Mouse (Mus musculus): ENCODE data around the gene Gfy. TPM values are rescaled to one million over a fixed set of nuclear protein-coding genes. Genes with fewer than 3 reads are reported as not detected.

Gfy gene
- total RNA-seq, 2 experiments from 2014 or later = 0.18 TPM; not detected in 1

DNA sequence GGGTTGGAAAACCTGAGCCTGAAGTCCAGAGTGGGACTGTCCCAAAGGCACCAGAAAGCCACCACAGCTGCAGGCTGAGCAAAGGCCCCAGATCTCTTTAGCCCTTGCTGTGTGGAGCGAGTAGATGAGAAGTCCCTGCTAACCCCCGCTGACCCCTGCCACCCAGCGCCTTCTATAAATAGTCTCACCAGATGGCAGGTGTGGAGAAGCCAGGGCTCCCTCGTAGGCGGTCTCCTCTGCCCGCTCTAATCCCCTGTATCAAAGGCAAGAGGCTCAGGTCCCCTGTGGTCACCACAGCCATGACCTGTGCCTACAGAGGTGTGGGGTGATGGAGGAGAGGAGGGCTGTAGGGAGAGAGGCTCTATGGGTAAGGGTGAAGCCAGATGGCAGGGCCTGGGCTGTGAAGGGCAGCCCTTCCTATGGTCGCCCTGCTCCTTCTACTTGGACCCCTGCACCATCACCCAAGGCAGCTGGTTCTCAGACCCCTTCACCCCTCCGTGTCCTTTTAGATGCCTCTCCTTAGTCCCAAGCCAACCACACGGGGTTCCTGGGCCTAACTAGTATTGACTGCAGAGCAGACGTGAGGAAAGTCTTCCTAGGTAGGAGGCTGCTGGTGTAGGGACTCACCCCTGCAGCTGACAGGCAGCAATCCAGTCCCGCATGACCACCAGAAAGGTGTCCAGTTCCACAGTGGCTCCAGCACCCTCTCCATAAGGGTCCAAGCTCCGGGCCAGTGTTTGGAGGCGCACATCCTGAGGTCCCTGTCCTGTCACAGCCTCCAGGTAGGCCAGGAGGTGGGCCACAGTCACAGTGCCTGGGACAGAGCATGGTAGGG, 16.2 kb upstream of the Gfy start:
- peak in 1 of 2 experiments; percentile 1 for DNase-seq (ENCODE audit: low spot score in 2 of 2)
- intact Hi-C loops (cut with DNase I) = no loop called here

DNA sequence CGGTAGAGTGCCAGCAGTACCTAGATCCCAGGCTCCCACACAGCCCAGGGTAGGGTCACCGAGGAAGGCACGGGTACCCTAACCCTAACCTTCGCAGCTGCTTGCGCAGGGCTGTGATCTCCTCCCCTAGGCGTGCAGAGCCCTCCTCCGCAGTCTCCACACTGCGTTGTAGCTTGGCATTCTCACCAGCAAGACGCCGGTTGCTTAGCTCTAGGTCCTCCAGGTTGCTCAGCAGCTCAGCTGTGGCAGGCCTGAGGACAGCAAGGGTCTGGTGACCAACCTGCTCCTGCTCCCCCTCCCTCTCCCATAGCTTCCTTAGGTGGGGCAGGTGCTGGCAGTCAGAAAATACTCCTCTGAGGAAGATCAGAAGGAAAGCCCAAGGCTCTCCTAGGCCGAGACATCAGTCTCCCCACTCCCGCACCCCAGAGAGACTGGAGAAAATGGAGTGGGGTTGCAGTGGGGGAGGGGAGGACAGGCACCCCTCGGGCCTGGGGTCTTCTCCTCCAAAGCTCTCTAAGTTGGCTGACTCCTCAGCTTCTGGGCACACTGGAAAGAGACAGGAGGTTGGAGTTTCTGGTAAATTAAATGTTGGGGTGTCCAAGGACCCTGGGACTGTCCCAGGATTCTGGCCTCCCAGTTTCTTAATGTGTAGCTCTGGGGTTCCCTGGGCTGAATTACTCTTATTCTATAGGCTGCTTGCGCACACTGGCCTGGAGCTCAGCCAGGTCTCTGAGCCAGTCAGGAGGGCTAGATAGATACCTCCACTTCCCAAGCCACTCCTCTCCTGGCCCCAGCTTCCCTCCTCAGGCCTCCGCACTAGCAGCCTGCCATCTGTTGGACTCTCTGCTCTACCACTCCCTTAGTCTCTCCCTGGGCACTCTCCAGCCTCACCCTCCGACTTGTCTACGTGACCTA, 14.8 kb upstream of the Gfy start:
- peak in 1 of 2 experiments; percentile 10 for DNase-seq (ENCODE audit: low spot score in 2 of 2)
- intact Hi-C loops (cut with DNase I) = no loop called here

- intact Hi-C loops (cut with DNase I) = no loop called here
- no peak for DNase-seq (ENCODE audit: low spot score in 2 of 2)
These were observed 14.0 kb upstream of the Gfy start for GRCm38 (mm10) chr7:45193406-45193805.

DNA sequence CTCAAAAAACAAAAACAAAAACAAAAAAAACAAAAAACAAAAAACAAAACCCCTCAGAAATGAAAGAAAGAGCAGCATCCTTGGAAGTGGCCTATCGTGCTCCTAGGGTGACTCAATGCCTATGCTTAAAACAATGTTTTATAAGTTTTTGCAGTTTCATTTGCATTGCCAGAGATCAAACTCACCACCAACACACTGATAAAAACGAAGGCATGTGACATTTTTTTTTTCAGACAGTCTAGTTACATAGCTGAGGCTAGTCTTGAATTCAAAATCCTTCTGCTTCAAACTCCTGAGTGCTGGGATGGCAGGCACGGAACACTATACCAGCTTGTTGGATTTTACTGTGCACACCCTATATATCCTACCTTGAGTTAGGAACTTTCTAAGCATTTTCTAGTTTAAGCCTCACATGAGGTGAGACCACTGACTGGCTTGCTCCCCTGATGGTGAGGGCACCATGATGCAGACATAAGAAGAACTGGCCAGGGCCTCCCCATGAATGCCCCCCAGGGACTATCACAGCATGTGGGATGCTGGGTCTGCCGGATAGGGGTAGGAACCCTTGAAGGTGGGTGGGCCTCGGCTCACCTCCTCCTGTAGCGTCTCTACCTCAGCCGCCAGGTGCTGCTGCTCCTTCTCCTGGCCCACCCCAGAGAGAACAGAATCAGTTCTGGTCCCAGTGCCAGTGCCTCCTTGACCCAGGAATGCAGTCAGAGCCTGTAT, 13.4 kb upstream of the Gfy start:
- DNase-seq (ENCODE audit: low spot score in 2 of 2) = no peak
- intact Hi-C loops (cut with DNase I) = no loop called here

DNA sequence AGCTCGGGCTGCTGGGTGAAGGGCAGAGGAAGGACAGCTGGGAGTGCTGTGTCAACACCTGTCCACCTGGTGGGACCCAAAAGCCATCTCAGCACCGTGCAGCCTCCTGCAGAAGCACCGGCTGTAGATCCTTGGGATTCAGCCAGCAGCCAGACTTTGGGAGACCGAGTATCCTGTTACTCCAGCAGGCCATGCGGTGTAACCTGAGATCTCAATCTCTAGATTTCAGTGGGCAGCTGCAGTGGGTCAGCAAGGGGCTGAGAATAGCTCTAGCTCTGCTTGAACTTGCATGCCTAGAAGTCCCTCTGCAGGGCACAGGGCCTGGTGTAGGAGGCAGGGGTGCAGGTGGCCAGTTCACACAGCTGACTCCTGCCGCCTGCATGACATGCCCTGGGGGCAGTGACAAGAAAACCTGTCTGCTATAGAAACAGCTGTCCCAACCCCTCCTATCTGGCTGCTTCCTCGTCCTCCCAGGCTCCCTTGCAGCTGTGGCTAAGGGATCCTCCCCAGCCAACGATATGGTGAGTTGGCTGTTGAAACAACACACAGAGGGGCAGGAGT, 12.5 kb upstream of the Gfy start:
- intact Hi-C loops (cut with DNase I) = no loop called here
- DNase-seq (ENCODE audit: low spot score in 2 of 2) = no peak

DNA sequence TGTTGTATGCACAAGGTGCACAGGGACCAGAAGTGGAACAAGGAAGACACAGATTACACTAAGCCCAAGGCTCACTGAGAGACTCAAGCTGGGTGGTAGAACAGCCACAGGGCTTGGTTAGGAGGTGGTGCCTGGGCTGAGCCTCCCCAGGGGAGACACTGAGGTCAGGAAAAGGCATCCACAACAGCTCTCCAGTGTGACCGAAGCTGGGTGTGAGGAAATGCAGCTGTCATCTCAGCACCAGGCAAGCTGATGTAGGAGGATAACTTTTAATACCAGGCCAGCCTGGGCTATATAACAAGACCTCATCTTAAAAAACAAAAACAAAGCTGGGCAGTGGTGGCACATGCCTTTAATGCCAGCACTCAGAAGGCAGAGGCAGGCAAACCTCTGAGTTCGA, 11.8 kb upstream of the Gfy start:
- intact Hi-C loops (cut with DNase I) = no loop called here
- no peak for DNase-seq (ENCODE audit: low spot score in 2 of 2)

DNA sequence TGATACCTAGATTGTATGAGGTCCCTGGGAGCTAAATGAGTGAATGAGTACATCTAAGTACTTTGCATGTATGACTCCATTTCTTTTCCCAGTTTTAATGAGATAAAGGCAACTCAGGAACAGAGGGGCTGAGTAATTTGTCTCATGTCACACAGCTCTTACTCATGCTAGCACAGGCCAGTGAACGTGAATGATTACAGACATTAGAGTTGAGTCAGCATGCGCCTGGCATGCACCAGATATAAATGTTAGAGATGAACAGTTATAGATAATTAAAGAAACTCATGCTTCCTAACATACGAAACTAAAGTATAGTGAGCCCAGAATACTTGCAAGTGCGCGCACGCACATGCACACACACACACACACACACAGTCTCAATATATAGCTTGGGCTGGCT, 10.8 kb upstream of the Gfy start:
- DNase-seq (ENCODE audit: low spot score in 2 of 2) = no peak
- intact Hi-C loops (cut with DNase I) = no loop called here

GRCm38 (mm10) chr7:45189600-45189999, 10.2 kb upstream of the Gfy start:
- intact Hi-C loops (cut with DNase I) = no loop called here
- DNase-seq (ENCODE audit: low spot score in 2 of 2) = peak in 1 of 2 experiments; percentile 88

GRCm38 (mm10) chr7:45185921-45186320, 6.6 kb upstream of the Gfy start:
- intact Hi-C loops (cut with DNase I) = no loop called here
- no peak for DNase-seq (ENCODE audit: low spot score in 2 of 2)

DNA sequence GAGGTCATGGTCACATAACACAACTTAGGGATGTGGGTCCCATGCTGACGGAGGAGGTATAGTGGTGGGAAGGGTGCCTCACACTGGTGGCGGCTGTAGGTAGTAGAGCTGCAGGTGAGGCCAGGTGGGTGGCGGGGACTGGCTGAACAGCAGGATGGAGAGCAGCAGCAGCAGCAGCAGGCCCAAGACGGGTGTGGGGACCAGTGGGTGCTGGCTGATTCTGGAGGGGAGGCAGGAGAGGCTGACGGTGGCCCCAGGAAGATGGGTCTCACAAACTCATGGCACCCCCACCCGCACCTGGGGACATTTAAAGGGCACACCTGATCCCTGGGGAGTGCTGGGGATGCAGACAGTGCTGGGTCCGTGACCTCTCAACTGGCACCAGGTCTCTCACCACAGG, 4.3 kb upstream of the Gfy start:
- DNase-seq (ENCODE audit: low spot score in 2 of 2) = no peak
- intact Hi-C loops (cut with DNase I) = no loop called here

DNA sequence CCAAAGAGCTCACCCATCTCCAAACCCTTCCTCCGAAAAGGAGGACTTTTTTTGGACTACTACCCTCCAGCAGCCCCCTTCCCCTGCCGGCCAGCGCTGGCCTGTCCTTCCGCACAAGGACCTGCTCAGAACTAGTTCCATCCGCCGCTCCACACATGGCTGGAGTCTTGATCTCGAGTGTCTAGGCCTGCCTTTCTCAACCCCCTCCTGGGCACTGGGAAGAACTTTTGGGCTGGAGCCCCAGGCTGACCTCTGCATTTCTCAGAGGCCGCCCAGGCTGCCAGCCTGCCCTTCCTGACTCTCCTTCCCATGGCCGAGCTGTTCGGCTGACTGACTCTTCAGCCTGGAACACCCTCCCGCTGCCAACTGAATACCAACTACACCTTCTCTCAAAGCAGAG, 3.2 kb upstream of the Gfy start:
- intact Hi-C loops (cut with DNase I) = no loop called here
- no peak for DNase-seq (ENCODE audit: low spot score in 2 of 2)

DNA sequence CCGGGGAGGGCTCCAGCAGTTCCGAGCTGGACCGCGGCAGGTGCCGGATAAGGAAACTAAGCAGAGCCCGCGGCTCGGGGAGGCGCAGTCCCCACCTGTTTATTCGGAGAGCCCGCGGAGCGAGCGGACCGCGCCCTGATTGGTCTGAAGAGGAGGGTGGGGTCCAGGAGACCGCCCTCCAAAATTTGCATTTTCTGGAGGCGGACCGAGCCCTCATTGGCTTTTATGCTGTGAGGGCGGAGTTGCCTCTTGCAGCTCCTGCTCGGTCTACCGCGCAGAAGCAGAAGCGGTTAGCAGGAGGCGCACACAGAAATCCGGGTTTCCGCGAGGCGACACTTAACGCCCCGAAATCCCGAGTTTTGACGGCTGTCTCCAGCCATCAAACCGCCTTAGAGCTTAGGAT, 2.8 kb upstream of the Gfy start:
- intact Hi-C loops (cut with DNase I) = no loop called here
- DNase-seq (ENCODE audit: low spot score in 2 of 2) = peak; percentile 83 to 95

DNA sequence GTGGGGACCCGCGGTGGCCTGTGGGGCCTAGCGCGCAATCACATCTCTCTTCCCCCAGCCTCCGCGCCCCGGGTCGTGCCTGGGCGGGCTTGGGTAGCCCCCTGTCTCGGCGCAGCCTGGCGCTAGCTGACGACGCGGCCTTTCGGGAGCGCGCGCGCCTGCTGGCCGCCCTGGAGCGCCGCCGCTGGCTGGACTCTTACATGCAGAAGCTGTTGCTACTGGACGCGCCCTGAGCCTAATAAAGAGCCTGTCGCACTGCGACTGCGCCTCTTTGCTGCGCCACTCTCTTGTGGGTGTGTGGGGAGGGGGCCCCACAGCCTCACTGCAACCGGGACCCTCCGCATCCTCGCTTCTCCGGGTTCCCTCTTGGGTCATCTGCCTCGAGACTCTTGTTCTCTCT, 2.2 kb upstream of the Gfy start:
- intact Hi-C loops (cut with DNase I) = no loop called here
- DNase-seq (ENCODE audit: low spot score in 2 of 2) = no peak

DNA sequence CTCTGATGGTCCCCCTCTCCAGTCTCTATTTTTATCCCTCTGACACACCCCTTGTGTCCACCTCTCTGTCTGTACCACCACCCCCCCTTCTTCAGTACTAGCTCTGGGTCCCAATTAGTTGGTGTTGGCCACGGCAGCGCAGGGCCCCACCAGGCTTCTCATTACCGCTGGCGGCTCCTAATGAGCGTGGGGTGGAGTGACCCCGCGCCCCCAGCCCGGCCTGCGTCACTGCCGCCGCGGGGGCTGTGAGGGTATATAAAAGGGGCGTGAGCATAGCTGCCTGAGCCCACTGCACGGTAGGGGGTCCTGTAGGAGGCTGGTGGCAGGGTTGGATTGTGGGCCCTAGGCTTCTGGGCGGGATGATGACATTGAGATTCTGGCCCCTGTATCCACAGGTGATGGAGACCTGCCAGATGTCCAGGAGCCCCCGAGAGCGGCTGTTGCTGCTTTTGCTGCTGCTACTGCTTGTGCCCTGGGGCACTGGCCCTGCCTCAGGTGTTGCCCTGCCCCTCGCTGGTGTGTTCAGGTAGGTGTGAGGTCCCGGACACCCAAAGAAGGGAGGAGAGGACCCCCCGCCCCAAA, 1.6 kb upstream of the Gfy start, which contains the start of gene Pth2:
TSS of gene Pth2 (plus strand) at position 100 of the 582 bp plus-strand sequence.
- DNase-seq (ENCODE audit: low spot score in 2 of 2) = no peak
- intact Hi-C loops (cut with DNase I) = no loop called here

GRCm38 (mm10) chr7:45178550-45178949, 819 bp downstream of the Gfy start:
- intact Hi-C loops (cut with DNase I) = no loop called here
- DNase-seq (ENCODE audit: low spot score in 2 of 2) = no peak

DNA sequence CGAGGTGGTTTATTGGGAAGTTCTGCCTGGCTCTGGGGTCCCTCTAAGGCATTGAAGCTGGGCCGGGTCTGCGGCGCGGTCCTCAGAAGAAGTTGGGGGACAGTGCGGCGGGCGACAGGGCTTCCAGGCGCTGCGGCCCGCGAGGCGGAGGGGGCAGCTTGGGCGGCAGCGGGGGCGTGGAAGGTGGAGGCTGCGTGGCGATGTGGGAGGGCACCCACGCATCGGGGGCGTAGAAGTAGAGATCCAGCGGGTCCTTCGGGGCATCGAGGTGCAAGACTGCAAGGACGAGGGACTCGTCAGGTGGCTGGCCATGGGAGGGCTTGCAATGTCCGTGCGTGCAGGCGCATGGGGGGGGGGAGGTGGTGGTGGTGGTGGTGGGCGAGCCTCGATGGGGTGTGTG, 3.0 kb downstream of the Gfy start:
- intact Hi-C loops (cut with DNase I) = no loop called here

GRCm38 (mm10) chr7:45175929-45176328, 3.4 kb downstream of the Gfy start:
- intact Hi-C loops (cut with DNase I) = no loop called here
- no peak for DNase-seq (ENCODE audit: low spot score in 2 of 2)

More for the DNA sequence above, 3.0 kb downstream of the Gfy start:
- peak; percentile 44 to 52 for DNase-seq (ENCODE audit: low spot score in 2 of 2)

DNA sequence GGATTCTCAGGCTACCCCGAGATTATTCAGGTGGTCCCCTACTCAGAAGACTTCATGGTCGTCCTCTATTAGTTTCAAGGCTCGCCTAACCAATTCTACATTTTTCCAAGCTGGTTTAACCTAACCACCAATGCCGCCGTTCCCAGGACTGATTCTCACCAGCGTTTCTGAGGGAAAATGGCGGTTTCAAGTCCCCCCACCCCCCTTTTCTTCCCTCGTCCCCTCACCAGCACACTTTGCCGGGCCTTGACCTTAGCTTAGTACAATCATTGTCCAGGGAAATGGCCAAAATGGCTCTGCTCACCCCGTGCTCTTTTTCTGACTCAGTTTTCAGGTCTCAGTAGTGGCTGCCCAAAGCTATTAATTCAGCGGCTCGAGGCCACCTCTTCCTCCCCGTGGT, 4.0 kb downstream of the Gfy start:
- no peak for DNase-seq (ENCODE audit: low spot score in 2 of 2)
- intact Hi-C loops (cut with DNase I) = no loop called here

GRCm38 (mm10) chr7:45174567-45175280, 4.6 kb downstream of the Gfy start:
- intact Hi-C loops (cut with DNase I) = no loop called here
- peak in 1 of 2 experiments; percentile 25 for DNase-seq (ENCODE audit: low spot score in 2 of 2)
